Mouse (Mus musculus) layer of hippocampus, adult 6 months (tissue): ENCODE data around the gene Zscan4-ps3. TPM values are rescaled to one million over a fixed set of nuclear protein-coding genes. Genes with fewer than 3 reads are reported as not detected.

Experiments
- long read RNA-seq, 2 experiments: library from polyadenylated mRNA; unstranded; transcript quantifications; one replicate each; pipeline ENCODE4 v2.0.0; 2019 to 2020
- polyA plus RNA-seq: library from polyadenylated mRNA; unstranded; fragments of <200 nt; fragmentation: Nextera tagmentation; gene quantifications from 2 replicates; pipeline ENCODE4 v1.2.3, GENCODE M21; 2021

The Zscan4-ps3 gene
- not detected in 2 replicates for polyA plus RNA-seq
- long read RNA-seq, experiment 1 = 0 reads
- long read RNA-seq, experiment 2 = 0 reads

GRCm38 (mm10) chr7:11609008-11609407, at the start of gene Zscan4-ps3:
Zscan4-ps3 (plus strand) TSS chr7:11609308.

Other genes with a start within 250 kb of the Zscan4-ps3 start
- gene Zscan4f, start 211.4 kb upstream of the Zscan4-ps3 start, polyA plus RNA-seq = not detected in 2 replicates
- gene Zscan4-ps2, start 95.0 kb upstream of the Zscan4-ps3 start, polyA plus RNA-seq = not detected in 2 replicates
- gene Vmn1r72, start 70.8 kb downstream of the Zscan4-ps3 start, polyA plus RNA-seq = not detected in 2 replicates
- gene Vmn1r73, start 121.0 kb downstream of the Zscan4-ps3 start, polyA plus RNA-seq = not detected in 2 replicates
- not detected in 2 replicates for gene Vmn1r74, start 224.7 kb downstream of the Zscan4-ps3 start, polyA plus RNA-seq